27 mouse cellular contexts compared by ENCODE assay signal in genomic region chr4:119777146-119777545, GRCm38 (mm10). TPM values are rescaled to one million over a fixed set of nuclear protein-coding genes. Genes with fewer than 3 reads are reported as not detected.
DNase-seq lines count a peak whose midpoint lies in the region; ATAC-seq lines count a peak whose summit lies in the region.
"Had no signal": no experiment of that assay in that cellular context is flagged by ENCODE, and none has a peak within 500 bp of the region (broad histone marks: within the 10 kb centered on the region; RNA-seq: fewer than 3 reads in every experiment).

No protein-coding gene starts in this region.

- no peak overlapping the region for H3K27ac ChIP-seq in embryonic facial prominence, embryonic 14.5 days (replicated peaks; ENCODE audit: low read depth, low read length)
- H3K27ac ChIP-seq in embryonic facial prominence, embryonic 10.5 days (replicated peaks), result no peak overlapping the region
- H3K27ac ChIP-seq in kidney, embryonic 16.5 days (ENCODE audit: low read length), result no peak overlapping the region
- H3K27ac ChIP-seq in kidney, embryonic 15.5 days, result no peak overlapping the region
- no peak overlapping the region for H3K27ac ChIP-seq in hindbrain, embryonic 10.5 days
- H3K27ac ChIP-seq: embryonic facial prominence, embryonic 13.5 days; forebrain, embryonic 10.5 days; forebrain, embryonic 13.5 days; hindbrain, embryonic 14.5 days; hindbrain, postnatal 0 days had no signal

- no peak overlapping the region for H3K9ac ChIP-seq in embryonic facial prominence, embryonic 14.5 days (ENCODE audit: low read depth, low read length)
- H3K9ac ChIP-seq in kidney, embryonic 16.5 days (replicated peaks; ENCODE audit: low read length), result no peak overlapping the region
- no peak overlapping the region for H3K9ac ChIP-seq in kidney, embryonic 15.5 days
- H3K9ac ChIP-seq: embryonic facial prominence, embryonic 13.5 days; forebrain, embryonic 13.5 days; hindbrain, embryonic 14.5 days had no signal

- H3K4me3 ChIP-seq in embryonic facial prominence, embryonic 14.5 days (ENCODE audit: low read depth, low read length), result no peak overlapping the region
- no peak overlapping the region for H3K4me3 ChIP-seq in embryonic facial prominence, embryonic 10.5 days
- no peak overlapping the region for H3K4me3 ChIP-seq in kidney, embryonic 16.5 days (ENCODE audit: low read length)
- H3K4me3 ChIP-seq in kidney, embryonic 15.5 days (replicated peaks), result no peak overlapping the region
- no peak overlapping the region for H3K4me3 ChIP-seq in hindbrain, embryonic 10.5 days
- H3K4me3 ChIP-seq: embryonic facial prominence, embryonic 13.5 days; forebrain, embryonic 10.5 days; forebrain, embryonic 13.5 days had no signal

- H3K36me3 ChIP-seq in embryonic facial prominence, embryonic 14.5 days (ENCODE audit: control insufficient read depth, insufficient read depth, low read length), result no peaks in the 10 kb centered on the region
- no peaks in the 10 kb centered on the region for H3K36me3 ChIP-seq in embryonic facial prominence, embryonic 10.5 days (replicated peaks)
- H3K36me3 ChIP-seq in kidney, embryonic 16.5 days (ENCODE audit: insufficient read depth, low read length), result no peaks in the 10 kb centered on the region
- H3K36me3 ChIP-seq in kidney, embryonic 15.5 days, result no peaks in the 10 kb centered on the region
- no peaks in the 10 kb centered on the region for H3K36me3 ChIP-seq in hindbrain, embryonic 10.5 days
- H3K36me3 ChIP-seq: embryonic facial prominence, embryonic 13.5 days; forebrain, embryonic 10.5 days; G1E had no signal

- no peaks in the 10 kb centered on the region for H3K4me1 ChIP-seq in embryonic facial prominence, embryonic 14.5 days (ENCODE audit: control insufficient read depth, insufficient read depth, low read length)
- H3K4me1 ChIP-seq in embryonic facial prominence, embryonic 10.5 days, result peaks cover 6% of the 10 kb centered on the region; the same call in 1 of the 2 replicates
- 0 out of 2 replicates have a peak, but pooled peaks cover 3% of the 10 kb centered on the region for H3K4me1 ChIP-seq in kidney, embryonic 16.5 days (ENCODE audit: insufficient read depth, low read length)
- no peaks in the 10 kb centered on the region for H3K4me1 ChIP-seq in kidney, embryonic 15.5 days
- H3K4me1 ChIP-seq in hindbrain, embryonic 10.5 days (replicated peaks), result peaks cover 3% of the 10 kb centered on the region; the same call in 1 of the 2 replicates

- no peak for ATAC-seq in embryonic facial prominence, embryonic 14.5 days (ENCODE audit: low read depth)
- no peak for ATAC-seq in kidney, embryonic 16.5 days (ENCODE audit: low FRiP score, low TSS enrichment)
- no peak for ATAC-seq in kidney, embryonic 15.5 days (replicated peaks; ENCODE audit: low FRiP score)
- ATAC-seq: forebrain, embryonic 13.5 days; forebrain, embryonic 16.5 days; hindbrain, postnatal 0 days had no signal

- no peak overlapping the region for H3K4me2 ChIP-seq in embryonic facial prominence, embryonic 14.5 days (ENCODE audit: low read depth, low read length)
- no peak overlapping the region for H3K4me2 ChIP-seq in kidney, embryonic 16.5 days (replicated peaks; ENCODE audit: low read depth, low read length)
- no peak overlapping the region for H3K4me2 ChIP-seq in kidney, embryonic 15.5 days
- H3K4me2 ChIP-seq: embryonic facial prominence, embryonic 13.5 days; forebrain, embryonic 13.5 days; heart, embryonic 11.5 days; hindbrain, embryonic 14.5 days had no signal

- H3K9me3 ChIP-seq in embryonic facial prominence, embryonic 14.5 days (ENCODE audit: control insufficient read depth, low read length), result no peaks in the 10 kb centered on the region
- no peaks in the 10 kb centered on the region for H3K9me3 ChIP-seq in embryonic facial prominence, embryonic 10.5 days
- H3K9me3 ChIP-seq in kidney, embryonic 16.5 days (ENCODE audit: low read length), result no peaks in the 10 kb centered on the region
- no peaks in the 10 kb centered on the region for H3K9me3 ChIP-seq in kidney, embryonic 15.5 days (replicated peaks)
- H3K9me3 ChIP-seq in hindbrain, embryonic 10.5 days, result no peaks in the 10 kb centered on the region
- H3K9me3 ChIP-seq: embryonic facial prominence, embryonic 13.5 days; forebrain, embryonic 10.5 days; forebrain, embryonic 13.5 days; G1E had no signal

- 89% methylated on average over 3 of the region's 3 CpGs for WGBS in embryonic facial prominence, embryonic 14.5 days
- 89% methylated on average over 3 of the region's 3 CpGs for WGBS in embryonic facial prominence, embryonic 10.5 days
- WGBS in kidney, embryonic 16.5 days, result 83% methylated on average over 3 of the region's 3 CpGs
- WGBS in kidney, embryonic 15.5 days, result 76% methylated on average over 3 of the region's 3 CpGs
- WGBS in hindbrain, embryonic 10.5 days, result 87% methylated on average over 3 of the region's 3 CpGs

- H3K27me3 ChIP-seq in embryonic facial prominence, embryonic 14.5 days (replicated peaks; ENCODE audit: control insufficient read depth, insufficient read depth, low read length), result no peaks in the 10 kb centered on the region
- no peaks in the 10 kb centered on the region for H3K27me3 ChIP-seq in embryonic facial prominence, embryonic 10.5 days (replicated peaks; ENCODE audit: low read depth, poor library complexity, severe bottlenecking)
- no peaks in the 10 kb centered on the region for H3K27me3 ChIP-seq in kidney, embryonic 16.5 days (ENCODE audit: insufficient read depth, low read length)
- no peaks in the 10 kb centered on the region for H3K27me3 ChIP-seq in kidney, embryonic 15.5 days
- H3K27me3 ChIP-seq in hindbrain, embryonic 10.5 days (ENCODE audit: insufficient read depth, poor library complexity, severe bottlenecking), result no peaks in the 10 kb centered on the region
- H3K27me3 ChIP-seq: CH12.LX; embryonic facial prominence, embryonic 13.5 days had no signal

- peak; percentile 17 for DNase-seq in embryonic facial prominence, embryonic 14.5 days (ENCODE audit: low spot score)
- DNase-seq in embryonic facial prominence, embryonic 10.5 days (ENCODE audit: low spot score), result no peak
- DNase-seq in kidney, adult 8-10 months, result peak; percentile 5 to 15
- peak; percentile 12 for DNase-seq in kidney, postnatal 14 days
- DNase-seq in hindbrain, embryonic 10.5 days (ENCODE audit: low spot score), result no peak
- DNase-seq in spleen, postnatal 14 days (ENCODE audit: low spot score in 2 of 2), result no peak
- DNase-seq: adrenal gland, adult 2 months; adrenal gland, postnatal 14 days; B cell, adult 2 months; cerebellum, adult 11 months; cerebellum, adult 2 months; cerebellum, adult 9-11 months; cerebellum, postnatal 25 days; gastrocnemius, postnatal 10 days; gastrocnemius, postnatal 36 days; heart, postnatal 36 days had no signal

RNA-seq across cellular contexts. Expression of gene Hivep3, which starts 43.6 kb away (rescaled TPM):
- 7.1 and 8.2 TPM in 2 replicates for polyA plus RNA-seq in embryonic facial prominence, embryonic 14.5 days (2014; fragmentation: Nextera tagmentation; extraction: Ambion mirVana)
- polyA plus RNA-seq in embryonic facial prominence, embryonic 10.5 days (2016; fragmentation: Nextera tagmentation; extraction: Ambion mirVana), result 0.67 and 1.5 TPM in 2 replicates
- polyA plus RNA-seq in kidney, embryonic 16.5 days (2015; fragmentation: Nextera tagmentation; extraction: Ambion mirVana), result 6.6 and 7.0 TPM in 2 replicates
- 7.4 and 8.9 TPM in 2 replicates for polyA plus RNA-seq in kidney, embryonic 15.5 days (2015; fragmentation: Nextera tagmentation; extraction: Ambion mirVana)
- 0.47 and 2.1 TPM in 2 replicates for polyA plus RNA-seq in hindbrain, embryonic 10.5 days (2016; fragmentation: Nextera tagmentation; extraction: Ambion mirVana)
- polyA plus RNA-seq: G1E had no signal

Comparison
In these comparisons a context has a peak if more than half of its experiments do, and no peak if none do; other contexts are left out.
1. DNase-seq: peak in embryonic facial prominence, embryonic 14.5 days (single experiment), kidney, adult 8-10 months (2 of 2) and kidney, postnatal 14 days (single experiment); none in embryonic facial prominence, embryonic 10.5 days (single experiment), hindbrain, embryonic 10.5 days (single experiment) and spleen, postnatal 14 days (0 of 2).